Mouse (Mus musculus) embryonic facial prominence, embryonic 15.5 days (tissue): ENCODE results near the gene Fam171a2. TPM values are rescaled to one million over a fixed set of nuclear protein-coding genes. Genes with fewer than 3 reads are reported as not detected.
"Not testable (repeated sequence)": the region's sequence is repeated elsewhere in the genome, so short reads cannot be mapped to it uniquely, and the experiment has no call there.

Experiments
- ATAC-seq: fragments of 200-750 bp; cut with Nextera tagmentation; 2 replicates; pipeline ENCODE4 v1.8.0; 2017; ENCODE audit warnings: low read depth, moderate TSS enrichment; ENCODE audit not compliant: insufficient number of reproducible peaks, low FRiP score, low TSS enrichment
- H3K27ac ChIP-seq: fragments of 300-500 bp; sonication (generic); replicated peaks from 2 replicates; pipeline ENCODE4 v1.5.1; 2015; ENCODE audit warnings: mild to moderate bottlenecking, inconsistent platforms
- H3K27me3 ChIP-seq: fragments of 300-500 bp; sonication (generic); 2 replicates; pipeline ENCODE4 v1.6.1; 2015; ENCODE audit warnings: inconsistent platforms
- H3K36me3 ChIP-seq: fragments of 300-500 bp; sonication (generic); 2 replicates; pipeline ENCODE4 v1.6.1; 2015; ENCODE audit warnings: mild to moderate bottlenecking, inconsistent platforms
- H3K4me1 ChIP-seq: fragments of 300-500 bp; sonication (generic); 2 replicates; pipeline ENCODE4 v1.6.1; 2015; ENCODE audit warnings: inconsistent platforms
- H3K4me2 ChIP-seq: fragments of 300-500 bp; sonication (generic); replicated peaks from 2 replicates; pipeline ENCODE4 v1.6.1; 2015; ENCODE audit warnings: mild to moderate bottlenecking, inconsistent platforms
- H3K4me3 ChIP-seq: fragments of 300-500 bp; sonication (generic); replicated peaks from 2 replicates; pipeline ENCODE4 v1.5.1; 2015; ENCODE audit warnings: mild to moderate bottlenecking, inconsistent platforms
- H3K9ac ChIP-seq: fragments of 300-500 bp; sonication (generic); 2 replicates; pipeline ENCODE4 v1.6.1; 2015; ENCODE audit warnings: inconsistent platforms
- H3K9me3 ChIP-seq: fragments of 300-500 bp; sonication (generic); replicated peaks from 2 replicates; pipeline ENCODE4 v1.6.1; 2016; ENCODE audit warnings: inconsistent platforms
- WGBS: fragments of 180-500 bp; shearing (Covaris S2); methylation state at CpG from one replicate; pipeline ENCODE4 v1.1.7; 2015; 5-methylcytosine and 5-hydroxymethylcytosine counted together
- polyA plus RNA-seq: library from polyadenylated mRNA; unstranded; fragments of >200 nt; fragmentation: Nextera tagmentation; extraction: Ambion mirVana; gene quantifications from 2 replicates; pipeline ENCODE4 v1.2.1, GENCODE M21; 2015

Fam171a2 gene
- polyA plus RNA-seq, 1 experiment from 2014 or later: 8.5 TPM

DNA sequence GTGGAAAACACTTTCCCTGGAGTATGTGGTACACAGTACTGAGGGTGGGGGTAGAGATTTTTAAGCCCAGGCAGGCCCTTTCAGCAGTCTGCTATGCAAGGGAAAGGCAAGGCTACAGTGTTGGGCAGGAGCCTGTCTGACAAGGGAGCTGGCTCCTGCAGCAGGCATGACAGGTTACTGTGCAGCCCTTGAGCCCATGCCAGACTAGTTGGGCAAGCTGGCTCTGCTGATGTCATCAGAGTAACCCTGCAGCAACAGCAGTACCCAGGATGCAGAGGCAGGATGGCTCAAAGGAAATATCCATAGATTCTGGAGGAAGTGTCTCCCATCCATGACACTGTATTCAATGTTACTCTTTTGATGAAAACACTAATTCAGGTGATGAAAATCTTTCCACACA is 28.6 kb downstream of the Fam171a2 start:
- Histone ChIP-seq H3K4me1 (no peaks in the 10 kb centered on the region), H3K4me2 (no peak overlapping the region), H3K27ac (no peak overlapping the region), H3K4me3 (no peak overlapping the region), H3K27me3 (no peaks in the 10 kb centered on the region), H3K36me3 (no peaks in the 10 kb centered on the region), H3K9me3 (no peaks in the 10 kb centered on the region), H3K9ac (no peak overlapping the region)
- no peak for ATAC-seq

GRCm38 (mm10) chr11:102417160-102417559 is 30.3 kb downstream of the Fam171a2 start:
- no peak overlapping the region for H3K9ac ChIP-seq
- no peaks in the 10 kb centered on the region for H3K27me3 ChIP-seq
- H3K9me3 ChIP-seq: no peaks in the 10 kb centered on the region
- no peak overlapping the region for H3K4me3 ChIP-seq
- no peak overlapping the region for H3K27ac ChIP-seq
- no peak overlapping the region for H3K4me2 ChIP-seq
- ATAC-seq: no peak
- H3K36me3 ChIP-seq: no peaks in the 10 kb centered on the region
- WGBS: 66% methylated on average over 1 of the region's 1 CpGs
- H3K4me1 ChIP-seq: no peaks in the 10 kb centered on the region

- no peak for ATAC-seq
- 67% methylated on average over 10 of the region's 10 CpGs for WGBS
These were observed 32.3 kb downstream of the Fam171a2 start for GRCm38 (mm10) chr11:102415034-102415802.

GRCm38 (mm10) chr11:102413059-102413458 is 34.4 kb downstream of the Fam171a2 start:
- no peak for ATAC-seq
- no peaks in the 10 kb centered on the region for H3K9me3 ChIP-seq
- no peak overlapping the region for H3K27ac ChIP-seq
- no peak overlapping the region for H3K4me3 ChIP-seq
- H3K4me2 ChIP-seq: no peak overlapping the region
- H3K27me3 ChIP-seq: no peaks in the 10 kb centered on the region
- no peaks in the 10 kb centered on the region for H3K36me3 ChIP-seq
- 76% methylated on average over 8 of the region's 8 CpGs for WGBS
- no peak overlapping the region for H3K9ac ChIP-seq
- H3K4me1 ChIP-seq: peaks cover 19% of the 10 kb centered on the region

More at GRCm38 (mm10) chr11:102415034-102415802, 32.3 kb downstream of the Fam171a2 start:
- no peak overlapping the region for H3K27ac ChIP-seq
- no peaks in the 10 kb centered on the region for H3K36me3 ChIP-seq
- peaks cover 5% of the 10 kb centered on the region for H3K4me1 ChIP-seq
- H3K4me2 ChIP-seq: no peak overlapping the region
- no peaks in the 10 kb centered on the region for H3K27me3 ChIP-seq
- H3K9ac ChIP-seq: no peak overlapping the region
- no peak overlapping the region for H3K4me3 ChIP-seq
- H3K9me3 ChIP-seq: no peaks in the 10 kb centered on the region

- Histone ChIP-seq H3K4me3 (no peak overlapping the region), H3K9me3 (no peaks in the 10 kb centered on the region), H3K9ac (no peak overlapping the region), H3K27ac (no peak overlapping the region), H3K4me1 (peaks cover 24% of the 10 kb centered on the region), H3K4me2 (no peak overlapping the region), H3K27me3 (no peaks in the 10 kb centered on the region), H3K36me3 (no peaks in the 10 kb centered on the region)
- no peak for ATAC-seq
- WGBS: 5% methylated on average over 11 of the region's 11 CpGs
These were observed 35.8 kb downstream of the Fam171a2 start for GRCm38 (mm10) chr11:102411704-102412103.

GRCm38 (mm10) chr11:102411061-102411460 is 36.4 kb downstream of the Fam171a2 start:
- WGBS: 67% methylated on average over 3 of the region's 3 CpGs
- no peaks in the 10 kb centered on the region for H3K36me3 ChIP-seq
- H3K27ac ChIP-seq: no peak overlapping the region
- no peaks in the 10 kb centered on the region for H3K9me3 ChIP-seq
- H3K4me2 ChIP-seq: no peak overlapping the region
- H3K4me3 ChIP-seq: no peak overlapping the region
- H3K4me1 ChIP-seq: peaks cover 31% of the 10 kb centered on the region
- ATAC-seq: no peak
- no peaks in the 10 kb centered on the region for H3K27me3 ChIP-seq
- no peak overlapping the region for H3K9ac ChIP-seq

GRCm38 (mm10) chr11:102410345-102410744 is 37.1 kb downstream of the Fam171a2 start:
- H3K36me3 ChIP-seq, H3K4me2 ChIP-seq, H3K4me3 ChIP-seq, H3K27me3 ChIP-seq, ATAC-seq, H3K27ac ChIP-seq, H3K9ac ChIP-seq, H3K9me3 ChIP-seq: not testable (repeated sequence)
- peaks cover 38% of the 10 kb centered on the region for H3K4me1 ChIP-seq
- 89% methylated on average over 3 of the region's 3 CpGs for WGBS

- Histone ChIP-seq H3K4me3 (no peak overlapping the region), H3K27me3 (no peaks in the 10 kb centered on the region), H3K4me1 (peaks cover 42% of the 10 kb centered on the region), H3K9ac (no peak overlapping the region), H3K36me3 (peaks cover under 1% of the 10 kb centered on the region; the same call in 1 of the 2 replicates), H3K4me2 (no peak overlapping the region), H3K9me3 (no peaks in the 10 kb centered on the region), H3K27ac (no peak overlapping the region)
- ATAC-seq: no peak
- 72% methylated on average over 3 of the region's 3 CpGs for WGBS
These were observed 37.6 kb downstream of the Fam171a2 start for GRCm38 (mm10) chr11:102409795-102410330.

DNA sequence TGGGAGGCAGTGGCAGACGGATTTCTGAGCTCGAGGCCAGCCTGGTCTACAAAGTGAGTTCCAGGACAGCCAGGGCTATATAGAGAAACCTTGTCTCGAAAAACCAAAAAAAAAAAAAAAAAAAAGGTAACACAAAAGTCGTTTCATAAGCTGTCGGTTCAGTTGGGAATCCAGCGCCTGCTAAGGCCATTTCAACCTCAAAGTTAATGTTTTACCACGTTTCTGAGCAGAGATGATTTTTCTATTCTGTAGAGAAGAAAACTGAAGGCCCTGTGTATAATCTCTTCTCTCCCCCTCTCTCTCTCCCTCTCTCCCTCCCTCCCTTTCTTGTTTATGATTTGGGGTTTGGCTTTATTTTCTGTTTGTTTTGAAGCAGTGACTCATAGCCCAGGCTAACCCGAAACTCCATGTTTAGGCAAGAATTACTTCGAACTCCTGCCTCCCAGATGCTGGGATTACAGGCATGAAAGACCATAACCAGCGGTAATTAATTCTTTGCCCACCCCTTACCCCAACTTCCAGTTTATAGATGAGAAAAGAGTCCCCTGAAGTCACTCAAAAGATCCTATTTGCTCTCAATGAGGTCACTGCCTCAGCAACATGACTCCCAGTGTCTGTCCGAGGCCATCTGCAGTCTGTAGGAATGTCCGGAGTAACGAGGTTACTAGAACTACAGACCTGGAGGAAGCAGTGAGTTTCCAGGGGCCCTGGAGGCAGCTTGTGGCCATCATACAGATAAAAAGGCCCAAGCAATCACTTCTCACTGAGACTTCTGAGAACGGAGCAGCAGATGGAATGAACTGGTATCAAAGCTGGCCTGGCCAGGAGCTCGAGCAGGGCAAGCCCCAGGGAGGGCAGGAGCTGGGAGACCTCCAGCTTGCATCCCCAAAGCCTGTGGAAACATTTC is 38.3 kb downstream of the Fam171a2 start:
- H3K9ac ChIP-seq: peak overlapping the region; percentile 34; the same call in 1 of the 2 replicates
- no peaks in the 10 kb centered on the region for H3K27me3 ChIP-seq
- H3K4me1 ChIP-seq: peaks cover 45% of the 10 kb centered on the region
- WGBS: 36% methylated on average over 15 of the region's 15 CpGs
- no peak for ATAC-seq
- H3K4me3 ChIP-seq: peak overlapping the region; percentile 77
- H3K36me3 ChIP-seq: peaks cover 7% of the 10 kb centered on the region
- H3K9me3 ChIP-seq: no peaks in the 10 kb centered on the region
- peak overlapping the region; percentile 87 for H3K4me2 ChIP-seq
- peak overlapping the region; percentile 94 for H3K27ac ChIP-seq

GRCm38 (mm10) chr11:102408344-102408876 is 39.1 kb downstream of the Fam171a2 start:
- Histone ChIP-seq H3K36me3 (peaks cover 15% of the 10 kb centered on the region), H3K27ac (peak overlapping the region; percentile 94), H3K9ac (peak overlapping the region; percentile 57), H3K4me2 (peak overlapping the region; percentile 87), H3K27me3 (no peaks in the 10 kb centered on the region), H3K4me1 (peaks cover 45% of the 10 kb centered on the region), H3K4me3 (peak overlapping the region; percentile 77), H3K9me3 (no peaks in the 10 kb centered on the region)
- peak; percentile 90 for ATAC-seq
- WGBS: under 1% methylated on average over 32 of the region's 32 CpGs

DNA sequence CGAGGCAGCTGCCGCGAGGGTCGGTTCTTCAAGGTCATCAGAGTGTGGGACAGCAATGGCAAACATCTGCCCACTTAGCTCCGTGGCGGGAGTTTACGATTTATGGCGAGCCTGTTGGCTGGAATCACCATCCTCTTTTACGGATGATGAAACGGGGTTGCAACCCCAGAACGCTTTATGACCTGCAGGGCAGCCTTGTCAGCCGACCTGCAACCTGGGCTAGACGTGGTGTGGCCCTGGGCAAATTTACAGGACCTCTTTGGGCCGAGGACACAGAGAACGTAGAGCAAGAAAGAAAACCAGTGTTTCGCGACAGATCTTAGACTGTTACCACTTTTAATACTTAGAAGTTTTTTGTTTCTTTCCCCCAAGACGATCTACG is 39.7 kb downstream of the Fam171a2 start, which contains the start of gene Slc25a39:
Gene Slc25a39 (minus strand): TSS at position 113 of the 382 bp plus-strand sequence.
- peak within 1 kb of the TSS; percentile 94 for H3K27ac ChIP-seq
- no peaks in the 10 kb centered on the region; the same call in 1 of the 2 replicates for H3K27me3 ChIP-seq
- no peak for ATAC-seq
- H3K4me1 ChIP-seq: peaks cover 45% of the 10 kb centered on the region
- WGBS: under 1% methylated on average over 19 of the region's 19 CpGs
- peak within 1 kb of the TSS; percentile 87 for H3K4me2 ChIP-seq
- H3K36me3 ChIP-seq: peaks cover 20% of the 10 kb centered on the region
- H3K9ac ChIP-seq: peak within 1 kb of the TSS; percentile 73
- H3K9me3 ChIP-seq: no peaks in the 10 kb centered on the region
- H3K4me3 ChIP-seq: peak within 1 kb of the TSS; percentile 77
